Mouse (Mus musculus) c-Kit-positive CD71-positive TER-119-positive erythroid progenitor cells, embryonic 14.5 days (primary cell): Measurements from ENCODE around the gene Srrm2.

Experiments
- DNase-seq: peaks from one replicate; pipeline ENCODE4 v3.0.0-alpha.2; 2013; ENCODE audit warnings: low spot score

The Srrm2 gene

GRCm38 (mm10) chr17:23857193-23857592 lies 66.9 kb downstream of the Srrm2 start:
- no peak for DNase-seq

- no peak for DNase-seq
These were observed 67.6 kb downstream of the Srrm2 start for GRCm38 (mm10) chr17:23857913-23858312.

- DNase-seq = no peak
These were observed 72.6 kb downstream of the Srrm2 start for GRCm38 (mm10) chr17:23862926-23863325.

- DNase-seq = no peak
These were observed 77.4 kb downstream of the Srrm2 start, which contains the start of gene Prss21 for GRCm38 (mm10) chr17:23867756-23868155. Prss21 (plus strand) TSS chr17:23868056.

- DNase-seq = no peak
These were observed 78.2 kb downstream of the Srrm2 start for GRCm38 (mm10) chr17:23868513-23868912.
